Mouse (Mus musculus) stomach, embryonic 14.5 days (tissue): Measurements from ENCODE around the gene Dnajb9. TPM values are rescaled to one million over a fixed set of nuclear protein-coding genes. Genes with fewer than 3 reads are reported as not detected.
"Not testable (repeated sequence)": the region's sequence is repeated elsewhere in the genome, so short reads cannot be mapped to it uniquely, and the experiment has no call there.

Experiments
- ATAC-seq: fragments of 200-750 bp; cut with Nextera tagmentation; 2 replicates; pipeline ENCODE4 v1.8.0; 2017; ENCODE audit warnings: low read depth, moderate TSS enrichment; ENCODE audit not compliant: insufficient number of reproducible peaks, insufficient read depth, low FRiP score
- H3K27ac ChIP-seq: fragments of 300-500 bp; sonication (generic); 2 replicates; pipeline ENCODE4 v1.5.1; 2014; ENCODE audit warnings: mild to moderate bottlenecking, low read length, moderate library complexity, mixed read lengths
- H3K27me3 ChIP-seq: fragments of 300-500 bp; sonication (generic); 2 replicates; pipeline ENCODE4 v1.6.1; 2014; ENCODE audit warnings: low read length, control low read depth, mixed read lengths; ENCODE audit not compliant: control insufficient read depth, insufficient read depth
- H3K36me3 ChIP-seq: fragments of 300-500 bp; sonication (generic); 2 replicates; pipeline ENCODE4 v1.6.1; 2014; ENCODE audit warnings: mild to moderate bottlenecking, control low read depth, low read length, moderate library complexity, mixed read lengths; ENCODE audit not compliant: control insufficient read depth, insufficient read depth
- H3K4me1 ChIP-seq: fragments of 300-500 bp; sonication (generic); 2 replicates; pipeline ENCODE4 v1.6.1; 2014; ENCODE audit warnings: low read length, control low read depth, mixed read lengths; ENCODE audit not compliant: control insufficient read depth, insufficient read depth
- H3K4me2 ChIP-seq: fragments of 300-500 bp; sonication (generic); replicated peaks from 2 replicates; pipeline ENCODE4 v1.6.1; 2014; ENCODE audit warnings: low read depth, low read length, control low read depth
- H3K4me3 ChIP-seq: fragments of 300-500 bp; sonication (generic); 2 replicates; pipeline ENCODE4 v1.5.1; 2014; ENCODE audit warnings: low read depth, low read length, control low read depth
- H3K9ac ChIP-seq: fragments of 300-500 bp; sonication (generic); replicated peaks from 2 replicates; pipeline ENCODE4 v1.6.1; 2014; ENCODE audit warnings: low read depth, mild to moderate bottlenecking, control low read depth, low read length, moderate library complexity, mixed read lengths
- H3K9me3 ChIP-seq: fragments of 300-500 bp; sonication (generic); 2 replicates; pipeline ENCODE4 v1.6.1; 2016; ENCODE audit warnings: low read depth, low read length, control low read depth; ENCODE audit not compliant: control insufficient read depth
- WGBS: fragments of 180-500 bp; shearing (Covaris S2); extraction: QIAGEN DNeasy Blood & Tissue Kit; methylation state at CpG from one replicate; pipeline ENCODE4 v1.1.7; 2014; 5-methylcytosine and 5-hydroxymethylcytosine counted together
- polyA plus RNA-seq: library from polyadenylated mRNA; unstranded; fragments of >200 nt; fragmentation: Nextera tagmentation; extraction: Ambion mirVana; gene quantifications from 2 replicates; pipeline ENCODE4 v1.2.1, GENCODE M21; 2014

The Dnajb9 gene
- polyA plus RNA-seq, 1 experiment from 2014 or later, result 19.9 TPM

GRCm38 (mm10) chr12:44221070-44221469, 10.9 kb upstream of the Dnajb9 start, which contains the start of gene Pnpla8:
Gene Pnpla8, plus strand, starts transcription at chr12:44221370.
- not testable (repeated sequence) for H3K27me3 ChIP-seq, H3K36me3 ChIP-seq, H3K9me3 ChIP-seq, H3K4me1 ChIP-seq, ATAC-seq, H3K27ac ChIP-seq
- Histone ChIP-seq H3K4me2 (peak within 1 kb of the TSS; percentile 71), H3K9ac (peak within 1 kb of the TSS; percentile 47), H3K4me3 (peak within 1 kb of the TSS; percentile 57)
- WGBS, result 90% methylated on average over 2 of the region's 2 CpGs

- Histone ChIP-seq H3K27ac (no peak overlapping the region), H3K9ac (no peak overlapping the region), H3K9me3 (no peaks in the 10 kb centered on the region), H3K4me2 (no peak overlapping the region), H3K36me3 (no peaks in the 10 kb centered on the region), H3K27me3 (no peaks in the 10 kb centered on the region), H3K4me3 (no peak overlapping the region), H3K4me1 (peaks cover 3% of the 10 kb centered on the region; the same call in 1 of the 2 replicates)
- no peak for ATAC-seq
- 93% methylated on average over 3 of the region's 3 CpGs for WGBS
Measured at GRCm38 (mm10) chr12:44211555-44211954, 1.4 kb upstream of the Dnajb9 start.

- H3K27ac ChIP-seq, result peak overlapping the region; percentile 76
- H3K4me3 ChIP-seq, result peak overlapping the region; percentile 89
- peak overlapping the region; percentile 71 for H3K4me2 ChIP-seq
- H3K9ac ChIP-seq, result peak overlapping the region; percentile 76
- under 1% methylated on average over 37 of the region's 37 CpGs for WGBS
- peaks cover 3% of the 10 kb centered on the region; the same call in 1 of the 2 replicates for H3K4me1 ChIP-seq
- H3K9me3 ChIP-seq, result no peaks in the 10 kb centered on the region
- no peaks in the 10 kb centered on the region for H3K27me3 ChIP-seq
- peak; percentile 8 for ATAC-seq
- H3K36me3 ChIP-seq, result peaks cover 4% of the 10 kb centered on the region
Measured at GRCm38 (mm10) chr12:44209141-44209823, 844 bp downstream of the Dnajb9 start.

- Histone ChIP-seq H3K27ac (no peak overlapping the region), H3K36me3 (no peaks in the 10 kb centered on the region), H3K9ac (no peak overlapping the region), H3K27me3 (no peaks in the 10 kb centered on the region), H3K4me3 (no peak overlapping the region), H3K9me3 (no peaks in the 10 kb centered on the region), H3K4me2 (no peak overlapping the region), H3K4me1 (no peaks in the 10 kb centered on the region)
- WGBS, result 49% methylated on average over 4 of the region's 4 CpGs
- ATAC-seq, result no peak
Measured at GRCm38 (mm10) chr12:44197873-44198525, 12.1 kb downstream of the Dnajb9 start.

GRCm38 (mm10) chr12:44181081-44181982, 28.8 kb downstream of the Dnajb9 start:
- H3K4me1 ChIP-seq, result no peaks in the 10 kb centered on the region
- H3K36me3 ChIP-seq, result no peaks in the 10 kb centered on the region
- H3K4me2 ChIP-seq, result no peak overlapping the region
- 46% methylated on average over 9 of the region's 9 CpGs for WGBS
- no peak overlapping the region for H3K9ac ChIP-seq
- no peak overlapping the region for H3K27ac ChIP-seq
- no peak overlapping the region for H3K4me3 ChIP-seq
- peak; percentile 56; the same call in 1 of the 2 replicates for ATAC-seq
- H3K27me3 ChIP-seq, result no peaks in the 10 kb centered on the region
- H3K9me3 ChIP-seq, result no peaks in the 10 kb centered on the region

- whole genome bisulfite sequencing, result 73% methylated on average over 2 of the region's 2 CpGs
- no peak overlapping the region for H3K4me3 ChIP-seq
- H3K27me3 ChIP-seq, result no peaks in the 10 kb centered on the region
- no peak overlapping the region for H3K27ac ChIP-seq
- no peaks in the 10 kb centered on the region for H3K9me3 ChIP-seq
- H3K4me1 ChIP-seq, result no peaks in the 10 kb centered on the region
- H3K9ac ChIP-seq, result no peak overlapping the region
- no peak for ATAC-seq
- no peaks in the 10 kb centered on the region for H3K36me3 ChIP-seq
- no peak overlapping the region for H3K4me2 ChIP-seq
Measured at GRCm38 (mm10) chr12:44177038-44177355, 33.1 kb downstream of the Dnajb9 start.

GRCm38 (mm10) chr12:44176331-44177037, 33.6 kb downstream of the Dnajb9 start:
- Histone ChIP-seq H3K4me1 (no peaks in the 10 kb centered on the region), H3K9ac (no peak overlapping the region), H3K4me2 (no peak overlapping the region), H3K4me3 (no peak overlapping the region), H3K9me3 (no peaks in the 10 kb centered on the region), H3K36me3 (no peaks in the 10 kb centered on the region), H3K27ac (no peak overlapping the region), H3K27me3 (no peaks in the 10 kb centered on the region)
- 26% methylated on average over 10 of the region's 10 CpGs for WGBS
- no peak; the same call in 1 of the 2 replicates for ATAC-seq

GRCm38 (mm10) chr12:44166949-44167348, 43.2 kb downstream of the Dnajb9 start:
- Histone ChIP-seq H3K4me2 (no peak overlapping the region), H3K27me3 (no peaks in the 10 kb centered on the region), H3K4me1 (no peaks in the 10 kb centered on the region), H3K27ac (no peak overlapping the region), H3K4me3 (no peak overlapping the region), H3K9me3 (no peaks in the 10 kb centered on the region), H3K36me3 (no peaks in the 10 kb centered on the region), H3K9ac (no peak overlapping the region)
- ATAC-seq, result no peak
